Mouse (Mus musculus): ENCODE data around the gene Ptdss2.

DNA sequence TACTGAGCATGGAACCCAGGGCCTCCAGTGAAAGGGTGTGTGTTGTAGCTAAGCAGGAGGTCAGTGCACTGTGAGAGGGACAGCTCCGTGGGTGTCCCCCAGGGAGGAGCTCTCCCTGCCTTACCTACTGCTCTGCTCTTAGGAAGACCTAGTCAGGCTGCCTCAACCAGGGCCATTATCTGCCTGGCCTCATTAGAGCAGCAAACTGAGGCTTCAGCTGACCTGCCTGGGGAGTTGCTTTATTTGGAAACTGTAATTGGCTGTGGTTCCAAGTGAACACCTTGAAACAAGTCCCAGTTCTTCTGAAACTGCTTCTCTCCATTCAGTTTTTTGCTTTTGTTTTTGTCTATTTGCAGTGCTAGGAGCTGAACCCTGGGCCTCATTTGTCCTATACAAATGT, 23.2 kb downstream of the Ptdss2 start:
- TF ChIP-seq CTCF (conservative IDR thresholded peaks at IDR 0.05; ENCODE audit: insufficient read depth, insufficient read length, low read depth, low read length) (no peak), POLR2A (IDR thresholded peaks at IDR 0.05; ENCODE audit: low read depth, low read length) (no peak)

Measured in kidney, adult 2 months (tissue).